Mouse (Mus musculus) neural tube, embryonic 14.5 days (tissue): Measurements from ENCODE around the gene Cdk2ap2. TPM values are rescaled to one million over a fixed set of nuclear protein-coding genes. Genes with fewer than 3 reads are reported as not detected.
"Not testable (repeated sequence)": the region's sequence is repeated elsewhere in the genome, so short reads cannot be mapped to it uniquely, and the experiment has no call there.

Experiments used
- ATAC-seq: fragments of 200-750 bp; cut with Nextera tagmentation; 2 replicates; pipeline ENCODE4 v1.8.0; 2017; ENCODE audit warnings: low read depth, mild to moderate bottlenecking, moderate TSS enrichment, moderate library complexity
- H3K27ac ChIP-seq: fragments of 300-500 bp; sonication (generic); 2 replicates; pipeline ENCODE4 v1.5.1; 2014; ENCODE audit warnings: low read depth, mild to moderate bottlenecking, control low read depth, low read length, moderate library complexity, mixed read lengths
- H3K27me3 ChIP-seq: fragments of 300-500 bp; sonication (generic); 2 replicates; pipeline ENCODE4 v1.6.1; 2014; ENCODE audit warnings: low read length; ENCODE audit not compliant: control insufficient read depth, insufficient read depth
- H3K36me3 ChIP-seq: fragments of 300-500 bp; sonication (generic); 2 replicates; pipeline ENCODE4 v1.6.1; 2014; ENCODE audit warnings: low read length, mixed read lengths; ENCODE audit not compliant: control insufficient read depth, insufficient read depth
- H3K4me1 ChIP-seq: fragments of 300-500 bp; sonication (generic); 2 replicates; pipeline ENCODE4 v1.6.1; 2014; ENCODE audit warnings: low read length; ENCODE audit not compliant: control insufficient read depth, insufficient read depth
- H3K4me2 ChIP-seq: fragments of 300-500 bp; sonication (generic); 2 replicates; pipeline ENCODE4 v1.6.1; 2014; ENCODE audit warnings: mild to moderate bottlenecking, low read depth, low read length, control low read depth
- H3K4me3 ChIP-seq: fragments of 300-500 bp; sonication (generic); 2 replicates; pipeline ENCODE4 v1.5.1; 2014; ENCODE audit warnings: low read depth, low read length, control low read depth, mixed read lengths
- H3K9ac ChIP-seq: fragments of 300-500 bp; sonication (generic); replicated peaks from 2 replicates; pipeline ENCODE4 v1.6.1; 2014; ENCODE audit warnings: low read depth, mild to moderate bottlenecking, control low read depth, low read length, mixed read lengths
- H3K9me3 ChIP-seq: fragments of 300-500 bp; sonication (generic); 2 replicates; pipeline ENCODE4 v1.6.1; 2016; ENCODE audit warnings: low read length; ENCODE audit not compliant: control insufficient read depth
- WGBS: fragments of 180-500 bp; shearing (Covaris S2); extraction: QIAGEN DNeasy Blood & Tissue Kit; methylation state at CpG from one replicate; pipeline ENCODE4 v1.1.7; 2014; 5-methylcytosine and 5-hydroxymethylcytosine counted together
- polyA plus RNA-seq: library from polyadenylated mRNA; unstranded; fragments of >200 nt; fragmentation: Nextera tagmentation; extraction: Ambion mirVana; gene quantifications from 2 replicates; pipeline ENCODE4 v1.2.1, GENCODE M21; 2014

Cdk2ap2 gene
- polyA plus RNA-seq, 1 experiment from 2014 or later: 81.1 TPM

- ATAC-seq: no peak
- peaks cover 13% of the 10 kb centered on the region for H3K4me1 ChIP-seq
- WGBS: 87% methylated on average over 7 of the region's 7 CpGs
- no peaks in the 10 kb centered on the region for H3K9me3 ChIP-seq
- no peaks in the 10 kb centered on the region for H3K27me3 ChIP-seq
- no peak overlapping the region for H3K4me2 ChIP-seq
- no peak overlapping the region for H3K4me3 ChIP-seq
- no peak overlapping the region for H3K9ac ChIP-seq
- H3K27ac ChIP-seq: no peak overlapping the region
- H3K36me3 ChIP-seq: no peaks in the 10 kb centered on the region
Measured at GRCm38 (mm10) chr19:4122411-4123370, 25.7 kb downstream of the Cdk2ap2 start.

- H3K4me1 ChIP-seq: peaks cover 13% of the 10 kb centered on the region
- no peaks in the 10 kb centered on the region for H3K27me3 ChIP-seq
- H3K27ac ChIP-seq: no peak overlapping the region
- no peak for ATAC-seq
- no peak overlapping the region for H3K9ac ChIP-seq
- WGBS: 89% methylated on average over 4 of the region's 4 CpGs
- peaks cover 10% of the 10 kb centered on the region; the same call in 1 of the 2 replicates for H3K36me3 ChIP-seq
- no peaks in the 10 kb centered on the region for H3K9me3 ChIP-seq
- H3K4me3 ChIP-seq: no peak overlapping the region
- no peak overlapping the region for H3K4me2 ChIP-seq
Measured at GRCm38 (mm10) chr19:4124432-4124831, 27.4 kb downstream of the Cdk2ap2 start.

DNA sequence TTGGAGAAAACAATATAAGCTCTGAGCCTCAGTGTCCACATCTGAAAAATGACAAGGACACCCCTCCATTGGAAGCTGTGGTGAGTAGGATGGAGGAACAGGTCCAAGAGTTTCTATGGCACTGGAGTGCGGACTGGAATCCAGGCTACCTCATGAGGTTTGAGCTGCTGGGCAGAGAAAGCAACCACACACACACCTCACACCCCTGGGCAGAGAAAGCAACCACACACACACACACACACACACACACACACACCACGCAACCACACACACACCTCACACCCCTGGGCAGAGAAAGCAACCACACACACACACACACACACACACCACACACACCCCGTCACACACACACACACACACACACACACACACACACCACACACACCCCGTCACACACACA, 28.3 kb downstream of the Cdk2ap2 start:
- not testable (repeated sequence) for H3K27me3 ChIP-seq, H3K9me3 ChIP-seq, ATAC-seq
- Histone ChIP-seq H3K4me1 (peaks cover 12% of the 10 kb centered on the region), H3K4me3 (peak overlapping the region; percentile 68), H3K27ac (peak overlapping the region; percentile 34; the same call in 1 of the 2 replicates), H3K9ac (peak overlapping the region; percentile 78), H3K4me2 (peak overlapping the region; percentile 56), H3K36me3 (peaks cover 17% of the 10 kb centered on the region)
- 24% methylated on average over 4 of the region's 4 CpGs for WGBS

DNA sequence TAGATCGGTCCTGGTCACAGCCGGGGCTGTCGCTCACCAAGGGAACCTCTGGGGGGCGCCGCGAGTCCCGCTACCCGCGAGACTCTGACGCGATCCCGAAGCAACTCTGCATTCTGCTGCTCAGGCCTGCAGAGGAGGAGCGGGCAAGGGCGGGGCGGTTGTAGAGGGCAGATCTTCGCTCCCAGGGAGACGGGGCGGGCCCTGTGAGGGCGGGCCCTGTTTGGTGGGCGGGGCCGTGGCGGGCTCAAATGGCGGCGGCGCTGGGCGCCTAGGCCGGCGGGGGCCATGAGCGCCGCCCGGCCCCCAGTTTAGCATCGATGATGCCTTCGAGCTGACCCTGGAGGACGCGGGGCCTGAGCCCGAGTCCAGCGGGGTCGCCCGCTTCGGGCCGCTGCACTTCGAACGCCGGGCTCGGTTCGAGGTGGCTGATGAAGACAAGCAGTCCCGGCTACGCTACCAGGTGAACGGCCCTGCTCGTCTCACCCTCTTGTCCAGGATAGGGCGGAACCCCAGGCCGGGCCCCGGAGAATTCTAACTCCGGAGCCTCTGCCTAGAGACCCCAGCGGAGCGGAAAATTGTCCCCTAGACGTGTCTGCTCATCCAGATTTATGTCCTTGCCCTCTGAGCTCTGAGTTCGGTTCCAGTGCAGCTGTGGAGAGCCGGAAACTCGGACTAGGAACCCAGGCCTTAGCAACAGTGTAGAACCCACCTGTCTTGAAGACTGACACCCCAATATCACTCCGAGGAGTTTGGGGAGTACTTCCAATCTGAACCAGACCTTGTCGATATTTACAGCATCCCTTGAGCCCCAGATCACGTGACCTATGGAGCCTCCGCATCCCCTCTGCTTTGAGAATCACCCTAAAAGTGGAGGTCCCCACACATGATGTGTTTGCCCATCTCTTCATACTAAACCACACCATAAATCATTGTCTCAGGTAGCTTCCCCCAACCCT, 29.0 kb downstream of the Cdk2ap2 start, which contains the start of gene Aip:
Gene Aip, minus strand, starts transcription at position 118 of the 956 bp plus-strand sequence.
- Histone ChIP-seq H3K36me3 (peaks cover 19% of the 10 kb centered on the region), H3K9ac (peak within 1 kb of the TSS; percentile 78), H3K9me3 (no peaks in the 10 kb centered on the region), H3K4me3 (peak within 1 kb of the TSS; percentile 68), H3K27ac (peak within 1 kb of the TSS; percentile 69), H3K4me1 (peaks cover 6% of the 10 kb centered on the region), H3K4me2 (peak within 1 kb of the TSS; percentile 56), H3K27me3 (no peaks in the 10 kb centered on the region)
- 1% methylated on average over 63 of the region's 64 CpGs for WGBS
- ATAC-seq: peak; percentile 93

DNA sequence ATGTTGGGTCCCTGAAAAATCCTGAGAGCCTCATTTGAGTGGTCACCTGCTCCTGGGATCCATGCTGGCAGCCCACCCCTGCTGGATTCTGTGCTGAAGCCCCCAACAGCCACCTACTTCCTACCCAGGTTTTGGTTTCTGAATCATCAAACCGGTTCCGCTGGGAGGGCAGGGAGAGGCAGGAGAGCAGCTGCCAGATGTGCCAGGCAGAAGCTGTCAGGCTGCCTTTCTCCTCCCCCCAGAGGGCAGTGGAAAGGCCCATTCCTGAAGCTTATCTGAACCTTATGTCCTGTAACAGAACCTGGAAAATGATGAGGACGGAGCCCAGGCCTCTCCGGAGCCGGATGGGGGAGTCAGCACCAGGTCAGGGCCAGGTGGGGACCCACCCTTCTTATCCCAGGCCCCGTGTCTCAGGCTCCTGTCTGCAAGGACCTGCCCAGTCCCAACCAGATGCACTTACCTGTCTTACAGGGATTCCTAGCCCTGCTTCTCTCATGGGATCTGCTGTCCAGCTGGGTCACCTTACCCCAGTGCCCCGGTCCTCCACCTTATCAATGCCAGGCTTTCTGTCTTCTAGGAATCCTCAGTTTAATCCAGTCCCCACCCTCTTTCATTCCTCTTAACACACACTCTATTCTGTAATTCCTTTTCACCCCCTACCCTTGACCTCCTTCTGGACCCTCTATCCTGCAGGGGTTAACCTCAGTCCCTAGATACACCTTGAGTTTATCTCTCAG, 29.9 kb downstream of the Cdk2ap2 start:
- Histone ChIP-seq H3K36me3 (peaks cover 28% of the 10 kb centered on the region), H3K4me1 (peaks cover 6% of the 10 kb centered on the region), H3K4me2 (peak overlapping the region; percentile 56), H3K27me3 (no peaks in the 10 kb centered on the region), H3K4me3 (peak overlapping the region; percentile 68), H3K9ac (peak overlapping the region; percentile 78), H3K9me3 (no peaks in the 10 kb centered on the region), H3K27ac (no peak overlapping the region)
- ATAC-seq: no peak
- 67% methylated on average over 7 of the region's 7 CpGs for WGBS

- Histone ChIP-seq H3K9ac (no peak overlapping the region), H3K4me3 (no peak overlapping the region), H3K4me1 (peaks cover 6% of the 10 kb centered on the region), H3K36me3 (peaks cover 38% of the 10 kb centered on the region), H3K9me3 (no peaks in the 10 kb centered on the region), H3K27me3 (no peaks in the 10 kb centered on the region), H3K4me2 (no peak overlapping the region), H3K27ac (no peak overlapping the region)
- no peak for ATAC-seq
- WGBS: 96% methylated on average over 7 of the region's 7 CpGs
Measured at GRCm38 (mm10) chr19:4129462-4129861, 32.5 kb downstream of the Cdk2ap2 start.

DNA sequence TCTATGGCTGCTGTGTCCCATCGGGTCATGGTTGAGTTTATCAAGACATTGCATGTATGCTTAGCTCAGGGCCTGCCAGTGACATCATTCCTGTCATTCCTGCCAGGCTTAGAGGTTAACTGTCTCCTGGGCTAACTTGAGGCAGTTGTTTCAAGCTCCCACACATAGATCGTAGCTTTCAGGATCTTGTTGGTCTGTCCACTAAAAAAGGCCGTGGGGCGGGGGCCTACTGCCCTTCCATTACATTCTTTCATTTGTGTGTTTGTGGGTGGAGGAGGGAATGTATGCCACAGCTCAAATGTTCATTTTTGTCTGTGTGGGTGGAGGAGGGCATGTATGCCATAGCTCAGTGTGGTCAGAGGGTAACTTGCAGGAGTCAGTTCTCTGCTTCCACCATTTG, 33.1 kb downstream of the Cdk2ap2 start:
- H3K4me3 ChIP-seq: no peak overlapping the region
- no peak overlapping the region for H3K9ac ChIP-seq
- no peak for ATAC-seq
- WGBS: 90% methylated on average over 4 of the region's 4 CpGs
- no peaks in the 10 kb centered on the region for H3K9me3 ChIP-seq
- peaks cover 6% of the 10 kb centered on the region for H3K4me1 ChIP-seq
- no peak overlapping the region for H3K27ac ChIP-seq
- no peaks in the 10 kb centered on the region for H3K27me3 ChIP-seq
- H3K36me3 ChIP-seq: peaks cover 38% of the 10 kb centered on the region
- no peak overlapping the region for H3K4me2 ChIP-seq

DNA sequence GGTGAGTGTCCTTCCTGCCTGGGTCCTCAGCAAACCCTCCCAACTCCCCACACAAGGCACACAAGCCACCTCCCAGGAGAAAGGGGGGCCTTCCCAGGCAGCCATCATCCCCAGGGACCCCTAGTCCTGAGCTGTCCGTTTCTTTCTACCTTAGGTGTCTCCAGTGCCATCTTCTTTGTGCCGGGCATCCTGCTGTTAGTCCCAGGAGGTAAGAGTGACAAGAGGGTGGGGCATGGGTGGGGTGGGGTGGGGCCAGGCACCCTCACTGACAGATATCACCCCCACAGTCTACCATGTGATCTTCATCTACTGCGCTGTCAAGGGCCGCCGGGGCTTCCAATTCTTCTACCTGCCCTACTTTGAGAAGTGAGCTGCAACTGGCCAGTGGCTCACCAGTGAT, 34.1 kb downstream of the Cdk2ap2 start:
- Histone ChIP-seq H3K4me2 (no peak overlapping the region), H3K27ac (no peak overlapping the region), H3K36me3 (peaks cover 38% of the 10 kb centered on the region), H3K4me3 (no peak overlapping the region), H3K9ac (no peak overlapping the region), H3K4me1 (peaks cover 6% of the 10 kb centered on the region), H3K27me3 (no peaks in the 10 kb centered on the region), H3K9me3 (no peaks in the 10 kb centered on the region)
- 92% methylated on average over 5 of the region's 5 CpGs for WGBS
- no peak for ATAC-seq
